Mouse (Mus musculus): ENCODE measurements around the gene Alyref.

DNA sequence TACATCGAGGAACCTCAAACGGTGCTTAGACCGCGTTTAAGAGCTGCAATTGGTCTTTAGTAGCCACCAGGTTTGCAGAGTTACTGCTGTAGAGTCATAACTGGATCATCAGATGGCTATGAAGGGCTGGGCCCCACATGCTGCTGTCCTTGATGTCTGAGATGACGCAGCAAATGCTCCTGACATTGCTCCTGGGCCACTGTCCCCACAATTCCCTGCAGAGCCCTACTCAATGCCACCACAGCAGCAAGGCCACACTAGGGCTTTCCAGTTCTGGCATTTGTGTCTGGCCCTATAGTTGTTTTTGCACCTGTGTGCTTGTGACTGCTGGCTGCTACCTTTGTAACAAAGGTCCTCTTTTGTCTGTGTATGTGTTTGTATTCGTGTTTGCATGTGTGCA is 24.6 kb upstream of the Alyref start:
- TF ChIP-seq TAL1 (conservative IDR thresholded peaks at IDR 0.05; ENCODE audit: low read depth, low read length): no peak
- no peak for TF ChIP-seq CTCF (IDR thresholded peaks at IDR 0.05; ENCODE audit: low read depth, low read length)
- no peak for TF ChIP-seq POLR2AphosphoS5 (IDR thresholded peaks at IDR 0.05; ENCODE audit: insufficient replicate concordance, low read depth, low read length)
